Mouse (Mus musculus): ENCODE results near the gene Rab3gap2.

DNA sequence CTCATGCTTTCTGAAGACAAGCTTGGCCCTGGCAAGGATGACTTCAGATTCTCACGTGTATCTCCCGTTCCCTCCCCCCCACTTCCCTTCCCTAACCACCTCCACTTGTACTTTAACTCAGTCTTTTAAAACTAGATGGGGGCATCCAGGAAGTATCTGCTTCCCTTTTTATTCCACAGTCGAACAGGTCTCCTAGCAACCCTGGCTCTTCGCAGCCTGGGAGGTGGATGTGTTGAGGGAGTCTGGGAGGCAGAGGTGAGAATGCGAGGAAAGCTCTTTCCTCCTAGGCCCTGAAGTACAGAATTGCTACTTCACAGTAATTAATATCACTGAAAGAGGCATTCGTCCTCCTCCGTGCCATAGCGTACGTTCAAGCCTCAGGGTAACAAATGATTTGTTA is 18.4 kb upstream of the Rab3gap2 start:
- TF ChIP-seq EP300 (IDR thresholded peaks at IDR 0.05; ENCODE audit: insufficient read depth, low read depth, low read length) (no peak), POLR2A (IDR thresholded peaks at IDR 0.05; ENCODE audit: insufficient read depth, low read length) (no peak), CTCF (IDR thresholded peaks at IDR 0.05; ENCODE audit: low read depth, low read length) (no peak)
